Mouse (Mus musculus): ENCODE data around the gene Sp6.

Sp6 gene

GRCm38 (mm10) chr11:97025721-97026344, 12.6 kb downstream of the Sp6 start:
- peak; percentile 90 to 93 for DNase-seq

DNA sequence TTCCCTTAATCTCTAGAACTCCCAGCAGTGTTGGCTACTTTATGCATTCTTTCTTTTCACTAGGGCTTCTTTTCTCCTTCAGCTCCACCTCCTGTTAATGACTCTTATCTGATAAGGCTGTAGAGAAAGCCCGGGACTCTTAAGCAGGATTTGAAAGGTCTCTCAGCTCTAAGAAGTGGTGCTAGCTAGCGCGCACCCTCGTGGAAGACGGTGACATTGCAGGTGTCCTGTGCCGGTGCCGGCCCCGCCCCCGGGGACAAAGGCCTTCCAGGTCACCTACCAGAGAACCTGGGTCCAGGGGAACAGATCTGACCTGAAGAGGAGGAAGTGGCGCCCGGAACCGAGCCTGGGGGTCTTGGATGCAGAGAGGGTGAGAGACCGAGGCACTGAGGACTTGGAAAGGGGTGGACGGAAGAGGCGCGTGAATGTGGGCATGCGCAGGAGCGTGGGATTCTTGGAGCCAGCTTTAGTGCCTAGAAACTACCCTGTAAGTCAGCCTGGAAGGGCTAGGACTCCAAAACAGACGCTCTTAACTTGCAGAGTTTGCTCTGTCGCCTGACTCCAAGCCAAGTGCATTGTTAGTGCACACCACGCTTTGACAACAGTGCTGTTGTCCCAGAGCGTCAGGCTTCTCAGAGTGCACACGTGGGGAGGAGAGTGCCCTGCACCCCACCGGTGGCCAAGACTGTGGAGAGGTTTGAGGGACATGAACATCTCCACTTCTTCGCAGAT, 16.7 kb downstream of the Sp6 start, which contains the start of gene Scrn2:
Scrn2 (plus strand) TSS at position 253 of the 732 bp plus-strand sequence.
- DNase-seq, result peak; percentile 87 to 90

- DNase-seq, result no peak
Observed at GRCm38 (mm10) chr11:97030426-97030825, 17.2 kb downstream of the Sp6 start.

DNA sequence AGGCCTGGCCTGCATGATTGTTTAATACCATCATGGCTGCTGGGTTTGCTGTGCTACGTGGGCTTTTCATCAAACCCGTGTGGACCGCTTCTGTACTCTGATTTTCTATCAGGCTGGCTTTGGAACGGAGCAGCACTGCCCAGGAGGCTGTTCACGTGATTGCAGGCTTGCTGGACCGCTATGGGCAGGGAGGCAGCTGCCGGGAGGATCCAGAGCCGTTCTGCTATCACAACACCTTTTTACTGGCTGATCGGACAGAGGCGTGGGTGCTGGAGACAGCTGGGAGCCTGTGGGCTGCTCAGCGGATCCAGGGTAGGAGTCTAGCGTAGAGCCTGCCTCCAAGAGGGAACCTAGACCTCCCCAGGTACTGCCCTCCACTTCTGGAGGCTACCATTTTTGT, 18.8 kb downstream of the Sp6 start:
- DNase-seq, result no peak

- no peak for DNase-seq
Observed at GRCm38 (mm10) chr11:97032499-97032898, 19.3 kb downstream of the Sp6 start.

GRCm38 (mm10) chr11:97033781-97034180, 20.6 kb downstream of the Sp6 start:
- no peak for DNase-seq

GRCm38 (mm10) chr11:97036141-97036540, 22.9 kb downstream of the Sp6 start:
- DNase-seq, result no peak

DNA sequence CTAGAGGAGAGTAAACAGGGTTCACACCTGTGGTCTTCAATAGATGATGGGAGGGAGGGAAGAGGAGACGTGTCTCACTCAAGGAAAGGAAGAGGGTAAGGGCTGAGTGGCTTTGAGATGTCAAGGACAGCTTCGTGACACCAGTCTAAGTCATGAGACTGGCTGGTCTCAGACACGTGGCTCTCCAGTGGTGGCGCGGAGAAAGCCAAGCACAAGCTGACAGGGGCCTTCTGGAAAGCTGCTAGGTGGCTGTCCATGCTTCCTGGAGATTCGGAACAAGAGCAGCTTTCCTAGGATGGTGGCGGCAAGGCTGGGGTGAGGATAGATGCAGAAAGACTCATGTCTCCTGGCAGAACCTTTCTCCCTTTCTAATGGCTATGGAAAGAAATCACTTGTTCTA, 25.7 kb downstream of the Sp6 start:
- no peak for DNase-seq

GRCm38 (mm10) chr11:97040301-97041021, 27.3 kb downstream of the Sp6 start:
- no peak for DNase-seq

DNA sequence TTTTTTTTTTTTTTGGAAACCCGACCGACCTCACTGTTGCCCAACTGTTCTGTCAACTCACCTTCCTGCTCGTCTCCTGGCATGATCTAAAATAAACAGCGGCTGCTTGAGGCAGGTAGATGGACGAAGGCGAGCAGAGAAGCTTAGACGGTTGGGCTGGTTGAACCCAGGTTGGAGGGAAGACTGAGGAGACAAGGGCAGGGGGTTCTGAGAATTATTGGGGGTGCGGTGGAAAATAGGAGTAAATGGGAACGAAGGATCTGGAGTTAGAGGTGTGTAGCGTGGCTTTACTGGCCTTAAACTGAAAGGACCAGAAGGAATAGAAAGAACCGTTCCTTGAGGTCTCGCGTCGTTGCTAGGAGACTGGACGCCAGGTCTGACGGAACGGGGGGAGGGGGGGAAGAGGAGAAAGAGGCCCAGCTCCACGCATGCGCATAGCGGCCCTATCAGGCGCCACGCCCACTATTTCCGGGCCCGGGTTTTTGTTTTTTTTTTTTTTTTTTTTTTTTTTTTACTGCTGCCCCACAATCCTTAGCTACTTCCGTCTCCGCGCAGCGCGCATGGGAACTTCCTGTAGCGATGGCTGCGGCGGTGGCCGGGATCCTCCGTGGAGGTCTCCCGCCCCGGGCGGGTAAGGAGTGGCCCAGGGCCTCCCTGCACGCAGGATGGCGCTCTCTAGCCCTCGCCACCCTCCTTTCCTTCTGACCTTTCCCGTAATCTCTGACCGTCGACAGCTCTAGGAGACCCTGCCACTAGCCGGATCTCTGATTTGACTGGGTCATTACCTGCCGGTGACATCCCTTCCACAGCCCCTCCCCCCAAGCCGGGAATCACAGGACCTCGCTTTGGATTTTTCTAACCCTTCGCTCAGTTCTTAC, 28.1 kb downstream of the Sp6 start, which contains the start of the genes Lrrc46 and Mrpl10:
Lrrc46 (minus strand) TSS at position 386 of the 878 bp plus-strand sequence.
Mrpl10 (plus strand) TSS at position 539 of the 878 bp plus-strand sequence.
- DNase-seq, result peak; percentile 90 to 91

DNA sequence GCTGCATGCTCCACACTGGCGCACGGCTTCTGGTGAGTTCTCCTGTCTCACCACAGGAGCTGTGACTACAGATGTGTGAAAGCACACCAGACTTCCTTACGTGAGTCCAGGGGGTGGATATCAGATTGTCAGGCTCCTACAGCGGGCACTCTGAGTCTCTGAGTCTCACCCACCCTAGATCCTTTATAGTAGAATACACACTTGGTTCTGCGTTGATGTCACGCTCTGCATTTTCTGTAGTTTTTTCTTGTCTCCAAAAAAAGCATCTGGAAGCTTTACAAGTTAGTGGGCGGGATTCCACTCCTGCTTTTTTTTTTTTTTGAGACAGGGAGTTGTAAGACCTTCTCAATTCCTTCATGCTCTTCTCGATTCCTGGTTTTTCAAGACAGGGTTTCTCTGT, 31.7 kb downstream of the Sp6 start:
- DNase-seq, result no peak

- DNase-seq, result no peak
Observed at GRCm38 (mm10) chr11:97045861-97046260, 32.7 kb downstream of the Sp6 start.

DNA sequence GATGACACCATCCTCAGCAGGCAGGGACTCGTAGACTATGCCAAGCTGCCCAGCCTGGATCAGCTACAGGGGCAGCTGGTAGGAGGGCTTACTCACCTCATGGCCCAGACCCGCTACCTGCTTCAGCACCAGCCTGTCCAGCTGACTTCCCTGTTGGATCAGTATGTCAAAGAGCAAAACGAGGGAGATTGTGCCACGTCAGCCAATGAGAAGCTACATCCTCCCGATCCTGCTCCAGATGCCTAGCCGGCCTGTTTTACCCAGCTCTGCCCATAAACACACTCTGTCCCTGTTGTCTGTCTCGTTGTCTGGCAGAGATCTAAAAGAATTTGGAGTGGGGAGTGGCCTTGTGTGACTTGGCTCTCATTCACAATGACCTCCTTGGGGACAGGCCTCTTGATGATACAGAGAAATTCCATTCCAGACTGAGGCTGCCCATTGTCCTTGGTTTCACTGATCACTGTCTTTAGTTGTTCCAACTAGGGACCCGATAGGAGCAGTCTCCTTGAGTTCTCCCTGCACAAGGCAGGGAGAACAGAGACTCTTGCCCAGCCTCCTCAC, 35.0 kb downstream of the Sp6 start:
- no peak for DNase-seq

GRCm38 (mm10) chr11:97049492-97050085, 36.4 kb downstream of the Sp6 start:
- DNase-seq, result no peak

GRCm38 (mm10) chr11:97050216-97050943, 37.2 kb downstream of the Sp6 start, which contains the start of gene Osbpl7:
Gene Osbpl7, plus strand, starts transcription at chr11:97050628.
- peak; percentile 86 to 88 for DNase-seq

- DNase-seq, result peak in 1 of 2 experiments; percentile 14
Observed at GRCm38 (mm10) chr11:97050944-97051586, 37.9 kb downstream of the Sp6 start.

DNA sequence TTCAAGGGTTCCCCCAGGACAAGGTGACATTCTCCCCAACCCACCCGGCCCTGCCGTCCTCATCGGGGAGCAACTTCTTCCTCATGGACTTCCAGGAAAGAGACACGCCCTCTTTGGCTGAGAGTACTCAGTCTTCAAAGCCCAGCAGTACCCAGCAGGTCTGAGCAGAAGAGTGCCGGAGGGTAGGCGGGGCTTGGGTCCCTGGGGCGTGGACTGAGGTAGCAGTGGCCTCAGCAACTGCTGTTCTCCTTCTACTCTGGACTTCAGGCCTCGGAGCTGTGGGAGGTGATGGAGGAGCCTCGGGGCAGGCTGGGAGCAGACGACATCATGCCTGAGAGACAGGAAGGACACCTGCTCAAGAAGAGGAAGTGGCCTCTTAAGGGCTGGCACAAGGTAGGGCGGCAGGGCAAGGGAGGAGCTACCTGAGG, 39.0 kb downstream of the Sp6 start:
- DNase-seq, result peak; percentile 71 to 87

DNA sequence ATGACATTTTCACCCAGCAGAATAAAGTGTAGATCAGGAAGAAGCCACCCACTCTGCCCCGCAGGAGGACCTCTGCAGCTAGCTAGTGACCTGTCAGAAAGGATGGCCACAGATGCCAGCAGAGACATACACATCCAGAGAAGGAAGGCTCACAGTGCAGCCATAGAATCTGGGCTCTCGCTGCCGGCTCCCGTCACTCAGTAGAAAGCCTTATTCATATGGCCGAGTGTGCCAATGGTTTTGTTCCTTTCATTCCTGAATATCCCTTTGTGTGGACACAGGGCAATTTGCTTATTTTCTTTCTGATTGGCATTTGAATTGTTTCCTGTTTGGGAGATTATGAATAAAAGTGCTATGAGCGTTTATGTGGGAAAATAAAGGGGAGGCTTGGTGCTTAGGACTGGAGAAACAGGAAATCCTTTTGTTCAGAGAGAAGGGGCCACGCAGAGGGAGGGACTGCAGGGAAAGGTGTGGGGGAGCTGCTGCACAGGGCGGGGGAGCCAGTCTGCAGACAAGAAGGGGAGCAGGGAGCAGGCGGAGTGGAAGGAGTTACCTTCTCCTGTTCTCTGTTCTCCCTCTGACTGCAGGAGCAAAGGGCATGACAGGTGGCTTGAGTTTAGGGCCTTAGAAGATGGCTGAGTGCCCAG, 50.2 kb downstream of the Sp6 start:
- DNase-seq, result no peak

GRCm38 (mm10) chr11:97063921-97064295, 50.7 kb downstream of the Sp6 start:
- DNase-seq, result no peak

Measured in lung, postnatal 4 days (tissue).